Mouse (Mus musculus): ENCODE measurements around the gene Mss51. TPM values are rescaled to one million over a fixed set of nuclear protein-coding genes. Genes with fewer than 3 reads are reported as not detected.

Mss51 gene
- polyA plus RNA-seq (2017; shearing (Covaris generic)): 1 to 10 TPM; 1.0 to 3.2 (median 1.9) TPM

- ATAC-seq: no peak
These were observed at the start of gene Mss51 for GRCm38 (mm10) chr14:20496603-20497002. TSS of gene Mss51 (minus strand) at chr14:20496901.

- peak; percentile 82 for ATAC-seq
These were observed 49.7 kb upstream of the Mss51 start, which contains the start of gene Ppp3cb for GRCm38 (mm10) chr14:20546415-20546814. TSS of gene Ppp3cb (minus strand) at chr14:20546573.

GRCm38 (mm10) chr14:20545529-20546331, 49.0 kb upstream of the Mss51 start:
- peak; percentile 68 for ATAC-seq

- no peak for ATAC-seq
These were observed 48.0 kb upstream of the Mss51 start for GRCm38 (mm10) chr14:20544467-20545411.

GRCm38 (mm10) chr14:20529643-20530042, 32.9 kb upstream of the Mss51 start:
- no peak for ATAC-seq

GRCm38 (mm10) chr14:20520179-20520578, 23.5 kb upstream of the Mss51 start:
- ATAC-seq: no peak

- no peak for ATAC-seq
These were observed 11.7 kb upstream of the Mss51 start for GRCm38 (mm10) chr14:20508424-20508823.

- peak; percentile 98 for ATAC-seq
These were observed 6.3 kb upstream of the Mss51 start for GRCm38 (mm10) chr14:20502966-20503365.

- no peak for ATAC-seq
These were observed 3.3 kb upstream of the Mss51 start for GRCm38 (mm10) chr14:20499982-20500381.

GRCm38 (mm10) chr14:20486031-20486430, 10.7 kb downstream of the Mss51 start:
- no peak for ATAC-seq

- no peak for ATAC-seq
These were observed 14.5 kb downstream of the Mss51 start for GRCm38 (mm10) chr14:20482051-20482751.

- no peak for ATAC-seq
These were observed 15.5 kb downstream of the Mss51 start for GRCm38 (mm10) chr14:20481211-20481610.

GRCm38 (mm10) chr14:20480195-20480579, 16.5 kb downstream of the Mss51 start:
- peak; percentile 5 for ATAC-seq

- peak; percentile 83 for ATAC-seq
These were observed 17.2 kb downstream of the Mss51 start, which contains the start of gene Anxa7 for GRCm38 (mm10) chr14:20479291-20480194. TSS of gene Anxa7 (minus strand) at chr14:20480133.

- ATAC-seq: no peak
These were observed 17.9 kb downstream of the Mss51 start for GRCm38 (mm10) chr14:20478801-20479200.

GRCm38 (mm10) chr14:20478385-20478784, 18.3 kb downstream of the Mss51 start:
- ATAC-seq: no peak

GRCm38 (mm10) chr14:20477261-20478025, 19.3 kb downstream of the Mss51 start:
- ATAC-seq: no peak

- ATAC-seq: no peak
These were observed 36.5 kb downstream of the Mss51 start for GRCm38 (mm10) chr14:20460216-20460615.

GRCm38 (mm10) chr14:20458378-20458777, 38.3 kb downstream of the Mss51 start:
- no peak for ATAC-seq

- no peak for ATAC-seq
These were observed 43.8 kb downstream of the Mss51 start for GRCm38 (mm10) chr14:20452929-20453328.

Data from inflammation-experienced regulatory T-cells, adult 6 months (primary cell).